Mouse (Mus musculus) left cerebral cortex, postnatal 4 days (tissue): Measurements from ENCODE around the gene Mmp27. TPM values are rescaled to one million over a fixed set of nuclear protein-coding genes. Genes with fewer than 3 reads are reported as not detected.

Experiments used
- DNase-seq: peaks from one replicate; pipeline ENCODE4 v3.0.0-alpha.2; 2022
- intact Hi-C: fragments of 180-260 bp; cut with DNase I; formaldehyde crosslinking; loops from one replicate; pipeline ENCODE4 v1.15.1; 2025
- total RNA-seq, 2 experiments: library from RNA; stranded (reverse); gene quantifications; 2 replicates each; pipeline ENCODE4 v1.2.3; 2021

The Mmp27 gene
- not detected for total RNA-seq

GRCm38 (mm10) chr9:7571162-7571561 is at the start of gene Mmp27:
Mmp27 (plus strand) TSS chr9:7571396.
- intact Hi-C loops: no loop called here
- DNase-seq: no peak

- intact Hi-C loops: no loop called here
- no peak for DNase-seq
Observed at GRCm38 (mm10) chr9:7526255-7526940, 44.8 kb upstream of the Mmp27 start.

- DNase-seq: no peak
- intact Hi-C loops: no loop called here
Observed at GRCm38 (mm10) chr9:7542763-7543162, 28.4 kb upstream of the Mmp27 start.

GRCm38 (mm10) chr9:7544923-7545457 is 26.2 kb upstream of the Mmp27 start:
- intact Hi-C loops: no loop called here
- DNase-seq: no peak

- DNase-seq: no peak
- intact Hi-C loops: no loop called here
Observed at GRCm38 (mm10) chr9:7545471-7545870, 25.7 kb upstream of the Mmp27 start.

GRCm38 (mm10) chr9:7545920-7546319 is 25.3 kb upstream of the Mmp27 start:
- DNase-seq: no peak
- intact Hi-C loops: no loop called here

GRCm38 (mm10) chr9:7551943-7552342 is 19.3 kb upstream of the Mmp27 start:
- DNase-seq: no peak
- intact Hi-C loops: no loop called here

- DNase-seq: no peak
- intact Hi-C loops: no loop called here
Observed at GRCm38 (mm10) chr9:7553536-7553935, 17.7 kb upstream of the Mmp27 start.

- intact Hi-C loops: no loop called here
- no peak for DNase-seq
Observed at GRCm38 (mm10) chr9:7554382-7554781, 16.8 kb upstream of the Mmp27 start.

GRCm38 (mm10) chr9:7558221-7559017 is 12.8 kb upstream of the Mmp27 start, which contains the start of gene Mmp8:
Mmp8 (plus strand) TSS chr9:7558456.
- intact Hi-C loops: no loop called here
- DNase-seq: no peak

GRCm38 (mm10) chr9:7560026-7560425 is 11.2 kb upstream of the Mmp27 start:
- intact Hi-C loops: no loop called here
- no peak for DNase-seq

GRCm38 (mm10) chr9:7567376-7567775 is 3.8 kb upstream of the Mmp27 start:
- intact Hi-C loops: no loop called here
- no peak for DNase-seq

- intact Hi-C loops: no loop called here
- no peak for DNase-seq
Observed at GRCm38 (mm10) chr9:7567923-7568322, 3.3 kb upstream of the Mmp27 start.

GRCm38 (mm10) chr9:7570485-7570884 is 711 bp upstream of the Mmp27 start:
- no peak for DNase-seq
- intact Hi-C loops: no loop called here

GRCm38 (mm10) chr9:7572188-7572587 is 992 bp downstream of the Mmp27 start:
- DNase-seq: no peak
- intact Hi-C loops: no loop called here

GRCm38 (mm10) chr9:7572663-7573308 is 1.6 kb downstream of the Mmp27 start:
- DNase-seq: no peak
- intact Hi-C loops: no loop called here

- intact Hi-C loops: no loop called here
- no peak for DNase-seq
Observed at GRCm38 (mm10) chr9:7575526-7575925, 4.3 kb downstream of the Mmp27 start.

GRCm38 (mm10) chr9:7577371-7577770 is 6.2 kb downstream of the Mmp27 start:
- DNase-seq: no peak
- intact Hi-C loops: no loop called here

- DNase-seq: no peak
- intact Hi-C loops: loop anchor here (5.0 kb wide), 1 partner anchor 373 kb away; no protein-coding TSS in a partner anchor
Observed at GRCm38 (mm10) chr9:7590063-7590462, 18.9 kb downstream of the Mmp27 start.

GRCm38 (mm10) chr9:7593272-7593812 is 22.1 kb downstream of the Mmp27 start:
- no peak for DNase-seq
- intact Hi-C loops: loop anchor here (5.0 kb wide), 1 partner anchor 376 kb away; no protein-coding TSS in a partner anchor
